Mouse (Mus musculus) effector memory CD4-positive, alpha-beta T cell, adult 7 months (primary cell): ENCODE measurements around the gene Spin2d. TPM values are rescaled to one million over a fixed set of nuclear protein-coding genes. Genes with fewer than 3 reads are reported as not detected.

Experiments used
- polyA plus RNA-seq: library from polyadenylated mRNA; unstranded; fragments of 100-300 nt; shearing (Covaris generic); gene quantifications from one replicate; pipeline ENCODE4 v1.2.1, GENCODE M21; 2017

Spin2d gene
- not detected for polyA plus RNA-seq

GRCm38 (mm10) chrX:73176889-73177288 is at the start of gene Spin2d:
Spin2d (minus strand) TSS chrX:73176989.

GRCm38 (mm10) chrX:73213819-73214564 is 37.2 kb upstream of the Spin2d start, which contains the start of gene Xlr4b:
Xlr4b (plus strand) TSS chrX:73214333.

GRCm38 (mm10) chrX:73191934-73192333 is 15.1 kb upstream of the Spin2d start, which contains the start of gene Xlr3b:
Xlr3b (plus strand) TSS chrX:73192207.

GRCm38 (mm10) chrX:73149350-73149749 is 27.4 kb downstream of the Spin2d start, which contains the start of gene DXBay18:
DXBay18 (minus strand) TSS chrX:73149450.

GRCm38 (mm10) chrX:73148496-73148895 is 28.3 kb downstream of the Spin2d start, which contains the start of gene Xlr5b:
Xlr5b (plus strand) TSS chrX:73148796.

Other genes starting within 250 kb of the Spin2d start
- not detected for gene Zfp185, start 189.7 kb downstream of the Spin2d start, polyA plus RNA-seq
- gene Pnma5, start 139.9 kb downstream of the Spin2d start, polyA plus RNA-seq: not detected
- gene Pnma3, start 112.2 kb downstream of the Spin2d start, polyA plus RNA-seq: not detected
- 68.2 TPM for gene Xlr4a, start 94.5 kb downstream of the Spin2d start, polyA plus RNA-seq
- gene Xlr3a, start 79.9 kb downstream of the Spin2d start, polyA plus RNA-seq: 0.41 TPM
- 0.69 TPM for gene Gm14685, start 59.9 kb downstream of the Spin2d start, polyA plus RNA-seq
- gene Xlr5b, start 28.2 kb downstream of the Spin2d start, polyA plus RNA-seq: not detected
- gene DXBay18, start 27.5 kb downstream of the Spin2d start, polyA plus RNA-seq: 0.49 TPM
- gene Xlr3b, start 15.2 kb upstream of the Spin2d start, polyA plus RNA-seq: 31.8 TPM
- gene Xlr4b, start 37.3 kb upstream of the Spin2d start, polyA plus RNA-seq: 167 TPM
- 15.3 TPM for gene F8a, start 51.3 kb upstream of the Spin2d start, polyA plus RNA-seq
- gene Xlr4c, start 66.1 kb upstream of the Spin2d start, polyA plus RNA-seq: 102 TPM
- 0.67 TPM for gene Xlr3c, start 88.4 kb upstream of the Spin2d start, polyA plus RNA-seq
- 0.51 TPM for gene Xlr5a, start 116.0 kb upstream of the Spin2d start, polyA plus RNA-seq
- not detected for gene Xlr5c, start 116.0 kb upstream of the Spin2d start, polyA plus RNA-seq
- gene Gm45015, start 159.9 kb upstream of the Spin2d start, polyA plus RNA-seq: not detected
- 10.5 TPM for gene Zfp275, start 165.6 kb upstream of the Spin2d start, polyA plus RNA-seq
- gene Gm18336, start 221.7 kb upstream of the Spin2d start, polyA plus RNA-seq: not detected
- not detected for gene Zfp92, start 234.1 kb upstream of the Spin2d start, polyA plus RNA-seq